Mouse (Mus musculus) brain, embryonic 14.5 days (tissue): ENCODE measurements at regions not wholly inside any gene's neighbourhood (a gene's known extent, or its start where the extent isn't known, plus 50 kb on each side); places are given as distances from the start of the nearest gene placed in this dataset.
A peak's percentile ranks its signal among the peaks of the same experiment; 100 is the strongest.

Experiments
- DNase-seq: peaks from one replicate; pipeline ENCODE4 v3.0.0-alpha.2; 2011; ENCODE audit warnings: low read depth
- CTCF ChIP-seq: fragments of 200-500 bp; IDR thresholded peaks from 2 replicates; pipeline ENCODE4 v1.5.1; 2012; ENCODE audit warnings: inconsistent platforms, mild to moderate bottlenecking, moderate library complexity, borderline replicate concordance; ENCODE audit not compliant: insufficient read depth, insufficient read length; ENCODE audit errors: extremely low read depth
- POLR2A ChIP-seq: fragments of 200-500 bp; IDR thresholded peaks from 2 replicates; pipeline ENCODE4 v1.6.1; 2012; ENCODE audit warnings: mild to moderate bottlenecking, inconsistent platforms, borderline replicate concordance; ENCODE audit not compliant: poor library complexity, insufficient read depth, insufficient read length, severe bottlenecking; ENCODE audit errors: extremely low read depth

DNA sequence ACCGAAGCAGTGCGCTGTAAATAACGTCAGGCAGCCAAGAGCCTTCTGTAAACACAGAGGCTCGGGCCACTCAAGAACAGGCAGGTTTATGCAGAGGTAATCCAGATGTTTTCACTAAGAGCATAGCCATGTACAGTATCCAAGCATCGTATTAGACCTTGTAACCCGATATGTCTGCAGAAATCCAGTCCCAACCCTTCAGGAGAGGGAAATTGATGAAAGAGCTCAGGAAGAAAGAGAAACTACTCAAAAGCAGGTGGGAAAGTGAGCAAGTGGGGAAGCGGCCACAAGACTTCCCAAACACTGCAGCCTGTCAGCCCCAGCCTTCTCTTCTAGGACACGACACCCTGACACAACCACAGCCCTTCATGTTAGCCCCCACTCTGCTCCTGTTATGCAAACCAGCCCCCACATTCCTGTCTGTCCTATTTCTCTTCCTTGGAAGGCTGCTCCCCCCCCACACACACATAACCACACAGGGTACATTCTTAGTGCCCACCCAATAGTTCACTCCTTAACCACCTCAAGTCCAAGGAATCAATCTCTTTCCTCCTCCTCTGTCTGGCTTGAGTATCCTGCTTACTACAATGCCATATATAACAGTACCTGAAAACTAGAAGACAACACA, 179.7 kb downstream of the Adamts15 start:
- no peak for DNase-seq
- no peak for TF ChIP-seq POLR2A
- TF ChIP-seq CTCF = no peak

DNA sequence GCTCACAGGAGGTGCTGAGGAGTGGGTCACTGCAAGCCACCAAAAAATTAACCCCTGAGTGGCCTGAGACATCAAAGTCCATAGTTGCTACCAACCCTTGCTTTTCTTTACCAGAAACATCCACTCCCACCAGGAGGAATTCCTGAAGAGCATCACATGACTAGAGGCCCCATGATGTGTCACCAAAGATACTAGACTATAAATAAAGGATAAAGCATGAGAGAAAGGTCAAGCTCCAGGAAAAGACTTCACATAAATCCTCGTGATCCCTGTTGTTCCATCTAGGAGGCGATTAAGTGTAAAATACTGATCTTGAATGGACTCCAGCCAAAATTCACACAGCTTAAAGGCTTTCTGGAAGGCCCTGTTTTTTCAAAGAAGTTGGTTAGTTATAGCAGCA, 190.6 kb downstream of the Adamts15 start:
- TF ChIP-seq CTCF (no peak), POLR2A (no peak)
- DNase-seq = peak; percentile 8

DNA sequence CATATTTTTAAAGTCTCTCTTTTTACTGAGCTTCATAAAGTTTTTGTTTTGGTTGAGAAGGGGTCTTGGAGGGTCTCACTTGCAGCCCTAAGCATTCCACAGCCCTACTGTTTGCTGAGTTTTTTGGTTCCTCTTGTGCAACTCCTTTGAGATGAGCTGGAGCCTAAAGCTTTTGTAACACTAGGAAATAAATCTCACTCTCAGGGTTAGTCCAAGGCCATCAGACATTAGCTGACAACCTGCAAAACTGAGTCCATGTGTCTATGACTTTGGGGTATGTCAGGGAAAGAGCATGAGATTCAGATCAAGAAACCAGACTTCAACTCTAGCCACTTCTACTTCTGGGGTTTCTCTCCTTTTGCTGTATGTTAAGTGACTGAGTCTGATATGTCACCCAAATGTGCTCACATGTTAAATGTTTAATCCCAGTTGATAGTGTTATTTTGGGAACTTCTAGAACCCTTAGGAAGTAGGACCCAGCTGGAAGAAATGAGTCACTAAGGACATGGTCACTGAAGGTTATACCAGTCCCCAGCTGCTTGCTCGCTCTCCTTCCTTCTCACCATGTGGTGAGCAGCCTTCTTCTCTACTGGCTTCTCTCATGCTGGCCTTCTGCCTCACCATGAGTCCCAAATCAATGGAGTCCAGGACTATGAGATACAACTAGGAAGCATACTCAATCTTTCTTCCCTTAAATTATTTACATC, 198.7 kb downstream of the Adamts15 start:
- no peak for DNase-seq
- TF ChIP-seq CTCF = no peak
- no peak for TF ChIP-seq POLR2A

DNA sequence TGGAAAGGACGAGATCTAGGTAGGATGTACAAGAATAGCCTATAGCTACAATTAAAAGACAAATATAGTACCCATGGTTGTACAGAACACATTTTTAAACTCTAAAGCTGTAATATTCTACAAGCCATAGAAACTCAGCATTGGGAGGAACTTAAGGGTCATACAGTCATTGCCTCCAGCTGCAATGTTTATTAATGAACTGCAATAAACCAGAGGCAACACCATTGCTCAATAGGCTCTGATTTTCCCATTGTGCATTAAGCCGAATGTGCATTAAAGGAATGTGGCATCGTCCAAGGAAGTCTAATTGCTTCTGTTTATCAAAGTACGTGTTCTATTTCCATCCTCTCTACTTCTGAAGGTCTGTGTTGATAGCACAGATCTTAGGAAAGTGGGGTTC, 200.4 kb downstream of the Adamts15 start:
- TF ChIP-seq POLR2A (no peak), CTCF (no peak)
- DNase-seq = no peak

DNA sequence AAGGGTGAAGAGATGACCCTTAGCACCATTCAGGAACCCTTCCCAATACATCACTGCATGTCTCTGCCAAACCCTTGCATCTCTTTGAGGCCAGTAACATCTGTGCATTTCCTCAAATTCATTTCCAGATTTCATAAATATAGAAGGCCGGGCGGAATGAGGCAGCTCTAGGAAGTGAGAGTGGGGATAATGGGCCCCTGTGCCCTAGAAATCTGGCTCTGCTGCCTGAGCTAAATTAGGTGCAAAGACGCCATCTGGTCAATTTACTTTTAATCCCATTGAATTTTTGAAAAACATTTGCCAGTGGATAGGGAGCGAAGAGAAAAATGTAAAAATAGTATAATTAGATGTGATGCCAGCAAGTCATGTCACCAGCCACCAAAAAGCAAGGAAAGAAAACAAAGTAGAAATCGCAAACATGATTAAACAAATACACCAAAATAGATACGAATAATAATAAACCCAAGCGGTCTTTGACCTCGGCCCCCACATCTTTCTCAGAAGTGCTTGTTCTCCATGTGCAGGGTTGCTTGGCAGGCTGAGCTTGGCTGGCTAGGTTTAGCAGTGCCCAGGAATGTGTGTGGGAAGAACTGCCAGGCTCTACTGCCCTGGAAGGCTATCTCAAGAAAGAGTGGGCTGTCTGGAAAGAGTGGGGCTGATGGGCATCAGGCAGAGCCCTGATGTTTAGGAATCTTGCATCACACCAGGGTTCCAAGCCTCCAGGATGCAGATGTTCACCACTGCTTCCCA, 205.7 kb downstream of the Adamts15 start:
- TF ChIP-seq CTCF (no peak), POLR2A (no peak)
- DNase-seq = peak; percentile 57

DNA sequence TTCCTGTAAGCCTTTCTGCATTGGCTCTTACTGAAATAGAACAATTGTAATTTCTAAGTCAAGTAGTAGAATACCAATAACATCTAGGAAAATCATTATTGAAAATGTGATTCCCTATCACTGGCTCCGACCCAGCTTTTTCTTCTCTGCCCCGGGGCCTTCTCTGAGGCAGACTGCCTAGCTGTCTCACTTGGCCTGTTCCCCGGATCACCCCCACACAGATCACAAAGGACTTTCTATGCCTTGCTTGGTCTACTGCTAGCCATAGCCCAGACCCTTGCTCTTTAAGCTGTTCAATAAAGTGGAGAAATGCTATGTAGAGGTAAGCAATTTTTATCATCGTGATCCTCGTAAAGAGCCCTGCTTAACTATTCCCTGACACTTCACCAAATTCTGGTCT, 212.1 kb downstream of the Adamts15 start:
- TF ChIP-seq CTCF (no peak), POLR2A (no peak)
- DNase-seq = no peak

DNA sequence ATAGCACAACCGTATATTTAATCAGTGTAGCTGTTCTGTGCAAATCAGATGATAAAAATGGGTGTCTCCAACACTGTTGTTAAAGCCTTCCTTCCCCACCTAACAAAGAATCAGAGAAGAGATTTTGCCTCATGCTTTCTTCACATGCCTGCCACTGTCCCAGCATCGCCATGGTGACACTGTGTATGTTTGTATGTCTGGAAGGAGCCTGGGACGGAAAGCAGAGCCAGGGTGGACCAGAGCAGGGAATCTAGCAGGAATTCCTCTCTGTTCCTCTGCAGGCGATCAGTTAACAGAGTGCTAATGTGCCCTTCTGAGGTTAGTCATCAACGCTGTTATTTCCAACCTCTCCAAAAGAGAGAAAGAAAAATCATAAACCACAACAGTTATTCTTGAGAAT, 222.4 kb downstream of the Adamts15 start:
- TF ChIP-seq POLR2A = no peak
- DNase-seq = peak; percentile 53

DNA sequence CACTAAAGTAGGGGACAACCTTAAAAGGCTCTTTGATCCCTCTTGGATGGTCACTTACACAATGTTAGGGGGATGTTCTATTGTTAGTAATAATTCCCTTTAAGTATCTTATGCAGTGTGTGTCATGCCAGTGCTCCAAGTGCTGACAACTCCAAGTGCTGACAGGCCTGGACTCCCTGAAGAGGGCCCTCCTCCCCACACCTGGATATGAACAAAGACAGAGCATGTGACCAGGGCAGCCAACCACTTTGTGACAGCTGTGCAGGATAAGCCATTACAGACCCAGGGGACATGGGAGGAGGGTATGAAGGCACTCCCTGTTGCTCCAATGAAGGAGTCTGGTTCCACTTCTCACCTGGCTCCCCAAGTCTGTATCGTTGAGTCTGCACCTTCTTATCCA, 224.7 kb downstream of the Adamts15 start:
- TF ChIP-seq CTCF = no peak
- no peak for TF ChIP-seq POLR2A
- DNase-seq = no peak

DNA sequence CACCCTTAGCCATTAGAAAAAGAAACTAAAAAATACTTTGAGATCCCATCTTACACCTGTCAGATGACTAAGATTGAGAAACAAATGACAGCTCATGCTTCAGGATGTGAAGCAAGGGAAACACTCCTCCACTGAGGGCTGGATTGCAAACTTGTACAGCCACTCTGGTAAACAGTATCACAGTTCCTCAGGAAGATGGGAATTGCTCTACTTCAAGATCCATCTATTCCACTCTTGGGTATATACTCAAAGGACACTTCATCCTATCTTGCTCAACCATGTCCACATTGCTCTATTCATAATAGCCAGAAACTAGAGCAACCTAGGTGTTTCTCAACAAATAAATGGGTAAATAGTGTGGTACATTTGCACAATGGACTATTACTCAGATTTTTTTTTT, 241.2 kb downstream of the Snx19 start:
- TF ChIP-seq CTCF = no peak
- no peak for TF ChIP-seq POLR2A
- no peak for DNase-seq

DNA sequence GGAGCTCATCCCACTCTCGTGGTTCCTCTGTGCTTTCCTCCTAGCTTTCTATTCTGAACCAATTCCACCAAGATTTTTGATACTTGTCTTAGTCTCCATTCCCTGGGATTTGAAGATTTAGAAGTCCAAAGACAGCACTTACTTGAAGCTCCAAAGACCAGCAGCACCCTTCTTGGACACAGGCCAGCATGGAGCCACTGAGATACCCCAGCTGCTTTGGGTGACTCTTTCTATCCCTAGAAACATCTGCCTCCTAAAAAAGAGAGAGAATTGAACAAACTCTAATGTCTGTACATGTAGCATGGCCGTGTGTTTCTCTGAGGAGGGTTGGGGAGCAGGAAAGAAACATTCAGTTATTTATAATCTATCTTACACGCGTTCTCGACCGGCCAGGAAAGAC, 235.5 kb downstream of the Snx19 start:
- DNase-seq = no peak
- TF ChIP-seq POLR2A = no peak
- TF ChIP-seq CTCF = no peak

DNA sequence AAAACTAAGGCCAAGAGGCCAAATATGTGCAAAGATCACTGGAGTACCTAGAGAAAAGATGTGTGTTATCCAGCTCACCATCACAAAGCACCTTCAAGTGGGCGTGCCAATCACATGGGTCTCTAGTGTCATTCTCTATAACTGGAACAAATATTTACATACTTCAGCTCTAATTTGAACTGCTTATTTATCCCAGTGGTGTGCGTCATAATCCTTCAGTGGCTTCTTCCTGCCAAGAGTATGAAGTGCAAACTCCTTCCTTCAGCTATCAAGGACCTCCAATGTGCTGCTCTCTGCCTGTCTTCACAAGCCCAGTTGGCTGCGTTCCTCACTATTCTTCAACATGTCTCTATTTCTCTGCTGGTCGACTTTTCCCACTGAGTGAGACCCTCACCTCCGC, 227.1 kb downstream of the Snx19 start:
- DNase-seq = no peak
- TF ChIP-seq CTCF = no peak
- TF ChIP-seq POLR2A = no peak

DNA sequence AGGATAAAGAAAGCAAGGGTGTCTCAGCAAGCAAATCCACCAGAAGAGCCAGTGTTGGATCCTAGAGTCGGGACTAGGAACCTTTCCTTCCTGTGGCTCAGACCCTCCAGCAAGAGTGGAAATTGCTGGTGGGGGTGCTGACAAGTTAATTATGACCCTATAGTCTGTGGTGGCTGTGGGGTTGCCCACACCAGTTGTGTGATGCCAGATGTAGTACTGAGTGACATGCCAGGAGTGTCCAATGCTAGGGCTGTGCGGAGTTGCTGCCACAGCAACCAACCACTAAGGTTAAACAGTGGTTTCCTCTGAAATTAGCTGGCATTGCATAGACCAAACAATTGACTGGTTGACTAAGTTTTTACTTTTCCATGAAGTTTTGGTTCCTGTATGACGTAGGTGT, 226.3 kb downstream of the Snx19 start:
- no peak for DNase-seq
- TF ChIP-seq CTCF (no peak), POLR2A (no peak)

DNA sequence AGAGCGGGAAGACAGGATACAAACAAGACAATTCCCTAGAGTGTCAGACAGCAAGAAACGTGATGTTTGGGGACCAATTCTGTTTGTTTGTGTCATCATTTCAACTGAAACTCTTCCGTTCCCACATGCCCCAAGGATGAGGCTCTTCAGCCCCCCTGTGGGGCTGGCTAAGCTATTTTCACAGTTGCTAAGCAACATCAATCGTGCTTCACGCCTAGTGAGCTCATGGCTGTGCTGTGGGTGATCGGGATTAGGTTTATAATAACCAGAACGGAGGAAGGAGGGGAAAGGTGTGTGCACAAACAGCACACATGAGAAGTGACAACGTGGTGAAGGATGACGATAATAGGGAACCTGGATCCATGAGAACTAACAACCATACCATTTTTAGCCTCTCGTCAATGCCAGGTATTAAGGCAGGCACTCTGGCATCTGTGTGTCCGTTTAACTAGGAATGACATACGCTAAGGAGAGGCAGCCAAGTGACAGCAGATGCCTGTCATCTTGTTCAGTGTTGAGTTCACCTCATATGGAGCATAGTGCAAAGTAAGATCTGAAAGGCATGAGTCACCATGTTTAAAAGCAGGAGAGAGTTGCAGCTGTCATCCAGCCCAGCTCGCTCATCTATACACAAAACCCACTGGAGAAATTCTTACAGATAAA, 222.6 kb downstream of the Snx19 start:
- peak; percentile 71 for DNase-seq
- TF ChIP-seq CTCF (no peak), POLR2A (no peak)
